Mouse (Mus musculus) testis, adult 2 months (tissue): ENCODE results near the gene Ccna1. TPM values are rescaled to one million over a fixed set of nuclear protein-coding genes. Genes with fewer than 3 reads are reported as not detected.

Experiments
- H3K27ac ChIP-seq: fragments of 200-500 bp; 2 replicates; pipeline ENCODE4 v1.5.1; 2012; ENCODE audit warnings: low read depth, low read length; ENCODE audit not compliant: control insufficient read depth, insufficient read depth
- H3K27me3 ChIP-seq: fragments of 200-500 bp; 2 replicates; pipeline ENCODE4 v1.6.1; 2012; ENCODE audit warnings: mild to moderate bottlenecking, low read length, moderate library complexity; ENCODE audit not compliant: control insufficient read depth, insufficient read depth
- H3K36me3 ChIP-seq: fragments of 200-500 bp; 2 replicates; pipeline ENCODE4 v1.6.1; 2012; ENCODE audit warnings: mild to moderate bottlenecking, low read length; ENCODE audit not compliant: control insufficient read depth, insufficient read depth
- H3K4me1 ChIP-seq: fragments of 200-500 bp; 2 replicates; pipeline ENCODE4 v1.6.1; 2012; ENCODE audit warnings: low read length; ENCODE audit not compliant: control insufficient read depth, insufficient read depth
- H3K4me3 ChIP-seq: fragments of 200-500 bp; 2 replicates; pipeline ENCODE4 v1.5.1; 2012; ENCODE audit warnings: low read depth, mild to moderate bottlenecking, low read length, moderate library complexity, mixed read lengths; ENCODE audit not compliant: control insufficient read depth
- CTCF ChIP-seq: fragments of 200-500 bp; IDR thresholded peaks from 2 replicates; pipeline ENCODE4 v1.5.1; 2012; ENCODE audit warnings: low read depth, mild to moderate bottlenecking, inconsistent platforms, low read length, moderate library complexity; ENCODE audit not compliant: control insufficient read depth, insufficient read depth, insufficient replicate concordance
- POLR2A ChIP-seq: fragments of 200-500 bp; IDR thresholded peaks from 2 replicates; pipeline ENCODE4 v1.6.1; 2012; ENCODE audit warnings: low read depth, mild to moderate bottlenecking, inconsistent platforms, low read length, moderate library complexity; ENCODE audit not compliant: control insufficient read depth
- polyA plus RNA-seq: library from polyadenylated mRNA; depleted of rRNA; stranded (reverse); fragments of >200 nt; gene quantifications from 2 replicates; pipeline ENCODE4 v1.2.3, GENCODE M21; 2012

The Ccna1 gene
- polyA plus RNA-seq, 1 experiment, result 144 TPM

GRCm38 (mm10) chr3:55093161-55093560 lies 37.9 kb upstream of the Ccna1 start:
- TF ChIP-seq POLR2A (no peak), CTCF (no peak)
- H3K27me3 ChIP-seq, result no peaks in the 10 kb centered on the region
- no peaks in the 10 kb centered on the region for H3K36me3 ChIP-seq
- H3K4me3 ChIP-seq, result no peak overlapping the region
- no peak overlapping the region for H3K27ac ChIP-seq
- H3K4me1 ChIP-seq, result no peaks in the 10 kb centered on the region

GRCm38 (mm10) chr3:55089291-55089690 lies 34.0 kb upstream of the Ccna1 start:
- no peaks in the 10 kb centered on the region for H3K36me3 ChIP-seq
- H3K27ac ChIP-seq, result no peak overlapping the region
- no peak overlapping the region for H3K4me3 ChIP-seq
- H3K27me3 ChIP-seq, result no peaks in the 10 kb centered on the region
- H3K4me1 ChIP-seq, result no peaks in the 10 kb centered on the region
- TF ChIP-seq CTCF (no peak), POLR2A (no peak)

- Histone ChIP-seq H3K4me1 (no peaks in the 10 kb centered on the region), H3K4me3 (no peak overlapping the region), H3K27me3 (no peaks in the 10 kb centered on the region), H3K36me3 (no peaks in the 10 kb centered on the region), H3K27ac (no peak overlapping the region)
- TF ChIP-seq POLR2A, result no peak
- TF ChIP-seq CTCF, result no peak
These were observed 33.5 kb upstream of the Ccna1 start for GRCm38 (mm10) chr3:55088843-55089242.

GRCm38 (mm10) chr3:55088359-55088758 lies 33.1 kb upstream of the Ccna1 start:
- TF ChIP-seq POLR2A, result no peak
- TF ChIP-seq CTCF, result no peak
- H3K27ac ChIP-seq, result no peak overlapping the region

GRCm38 (mm10) chr3:55087360-55087759 lies 32.1 kb upstream of the Ccna1 start:
- Histone ChIP-seq H3K4me3 (no peak overlapping the region), H3K4me1 (no peaks in the 10 kb centered on the region), H3K36me3 (no peaks in the 10 kb centered on the region), H3K27me3 (no peaks in the 10 kb centered on the region), H3K27ac (no peak overlapping the region)
- TF ChIP-seq CTCF, result no peak
- TF ChIP-seq POLR2A, result no peak

More at GRCm38 (mm10) chr3:55088359-55088758, 33.1 kb upstream of the Ccna1 start:
- H3K36me3 ChIP-seq, result no peaks in the 10 kb centered on the region
- no peak overlapping the region for H3K4me3 ChIP-seq
- no peaks in the 10 kb centered on the region for H3K27me3 ChIP-seq
- no peaks in the 10 kb centered on the region for H3K4me1 ChIP-seq

GRCm38 (mm10) chr3:55086948-55087347 lies 31.6 kb upstream of the Ccna1 start:
- Histone ChIP-seq H3K27me3 (no peaks in the 10 kb centered on the region), H3K4me1 (no peaks in the 10 kb centered on the region), H3K36me3 (no peaks in the 10 kb centered on the region), H3K27ac (no peak overlapping the region), H3K4me3 (no peak overlapping the region)
- TF ChIP-seq POLR2A (no peak), CTCF (no peak)

- no peak overlapping the region for H3K4me3 ChIP-seq
- H3K4me1 ChIP-seq, result no peaks in the 10 kb centered on the region
- H3K27ac ChIP-seq, result no peak overlapping the region; the same call in 1 of the 2 replicates
- no peaks in the 10 kb centered on the region for H3K36me3 ChIP-seq
- no peaks in the 10 kb centered on the region for H3K27me3 ChIP-seq
- TF ChIP-seq CTCF (no peak), POLR2A (no peak)
These were observed 30.4 kb upstream of the Ccna1 start for GRCm38 (mm10) chr3:55085716-55086115.

- Histone ChIP-seq H3K4me3 (no peak overlapping the region), H3K36me3 (no peaks in the 10 kb centered on the region), H3K27ac (no peak overlapping the region), H3K27me3 (no peaks in the 10 kb centered on the region), H3K4me1 (no peaks in the 10 kb centered on the region)
- no peak for TF ChIP-seq POLR2A
- no peak for TF ChIP-seq CTCF
These were observed 29.5 kb upstream of the Ccna1 start for GRCm38 (mm10) chr3:55084781-55085180.
